Mouse (Mus musculus) layer of hippocampus, postnatal 10 days (tissue): ENCODE measurements around the gene Ciita. TPM values are rescaled to one million over a fixed set of nuclear protein-coding genes. Genes with fewer than 3 reads are reported as not detected.
A peak's percentile ranks its signal among the peaks of the same experiment; 100 is the strongest.

ENCODE experiments used
- DNase-seq, 2 experiments: peaks; one replicate each; pipeline ENCODE4 v3.0.0; 2021; ENCODE audit warnings: low spot score in 2 of 2
- long read RNA-seq: library from polyadenylated mRNA; stranded (forward); transcript quantifications from one replicate; pipeline ENCODE4 v2.0.0, GENCODE M21; 2023
- total RNA-seq, 2 experiments: library from RNA; stranded (reverse); gene quantifications; 2 replicates each; pipeline ENCODE4 v1.2.3; 2021

Ciita gene
- under 1 TPM; 0.07 to 0.16 TPM for total RNA-seq
- long read RNA-seq: 0 reads

GRCm38 (mm10) chr16:10479857-10480256, at the start of gene Ciita:
Ciita (plus strand) TSS chr16:10480059.
- DNase-seq: no peak

GRCm38 (mm10) chr16:10431911-10432310, 47.9 kb upstream of the Ciita start:
- DNase-seq: no peak

DNA sequence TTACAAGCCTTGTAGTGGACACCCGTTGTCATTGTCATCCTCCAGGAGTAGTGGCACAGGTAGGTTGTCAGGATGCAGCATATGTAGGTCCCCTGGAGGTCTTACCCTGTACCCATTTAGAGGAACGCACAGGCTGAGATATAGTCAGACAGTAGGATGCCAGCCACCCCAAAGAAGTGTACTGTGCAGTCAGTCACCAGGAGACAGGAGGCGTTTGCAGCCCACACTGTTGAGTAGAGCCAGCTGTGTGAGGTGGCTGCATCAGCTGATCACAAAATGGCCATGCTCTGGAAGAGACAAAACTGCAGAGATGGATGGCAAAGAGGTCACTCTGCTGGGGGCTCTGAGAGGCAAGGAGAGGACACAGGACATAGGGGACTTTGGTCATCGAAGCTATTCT, 47.5 kb upstream of the Ciita start:
- DNase-seq: no peak

DNA sequence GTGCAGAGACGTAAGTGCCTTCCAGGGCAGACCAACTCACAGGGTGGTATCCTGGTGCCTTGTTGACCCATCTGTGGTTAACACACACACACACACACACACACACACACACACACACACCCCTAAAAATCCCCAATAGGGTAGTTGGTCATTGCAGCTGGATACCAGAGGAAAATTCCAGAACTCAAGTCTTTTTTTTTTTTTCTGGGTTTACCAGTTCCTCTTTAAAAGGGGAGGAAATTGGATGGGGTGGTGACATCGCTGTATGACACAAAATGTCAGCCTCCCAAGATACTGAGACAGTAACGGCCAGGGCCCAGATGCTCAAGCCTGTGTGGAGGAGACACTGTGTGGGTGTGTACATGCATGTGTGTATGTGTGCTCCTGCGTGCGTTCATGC, 46.5 kb upstream of the Ciita start:
- no peak for DNase-seq

GRCm38 (mm10) chr16:10436166-10436565, 43.7 kb upstream of the Ciita start:
- DNase-seq: no peak

- DNase-seq: no peak
Observed at GRCm38 (mm10) chr16:10438055-10438454, 41.8 kb upstream of the Ciita start.

GRCm38 (mm10) chr16:10441328-10441727, 38.5 kb upstream of the Ciita start:
- DNase-seq: no peak

DNA sequence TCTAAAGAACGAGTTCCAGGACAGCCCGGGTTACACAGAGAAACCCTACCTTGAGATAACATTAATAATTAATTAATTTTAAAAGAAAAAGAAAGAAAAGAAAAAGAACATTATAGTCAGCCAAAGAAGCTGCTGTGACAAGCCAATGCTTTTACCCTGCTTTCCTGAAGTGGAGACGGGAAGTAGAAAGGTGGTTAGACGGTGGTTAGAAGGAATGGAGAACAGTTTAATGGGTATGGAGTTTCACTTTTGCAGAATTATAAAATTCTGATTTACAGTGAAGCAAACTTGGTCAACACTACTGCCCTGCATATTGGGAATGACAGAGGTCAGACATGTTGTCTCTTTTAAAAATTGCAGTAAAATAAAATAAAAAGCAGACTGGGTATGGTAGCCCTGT, 38.1 kb upstream of the Ciita start:
- no peak for DNase-seq

DNA sequence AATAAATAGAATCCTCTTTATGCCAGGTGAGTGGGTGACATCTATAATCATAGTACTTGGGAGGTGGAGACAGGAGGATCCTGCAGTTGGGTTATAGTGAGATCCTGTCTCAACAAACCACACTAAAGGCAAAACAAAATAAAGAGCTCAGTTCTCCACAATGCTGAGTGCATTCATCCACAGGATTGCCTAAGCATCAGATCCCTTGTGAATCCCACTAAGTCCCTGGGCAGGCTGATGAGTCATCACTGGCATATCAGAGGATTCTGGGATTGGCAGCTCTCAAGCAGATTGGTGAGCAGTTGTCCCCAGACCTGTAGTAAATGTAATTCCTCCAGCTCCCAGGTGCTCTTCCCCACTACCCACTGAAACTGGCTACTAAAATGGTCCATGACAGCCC, 36.1 kb upstream of the Ciita start:
- DNase-seq: no peak

DNA sequence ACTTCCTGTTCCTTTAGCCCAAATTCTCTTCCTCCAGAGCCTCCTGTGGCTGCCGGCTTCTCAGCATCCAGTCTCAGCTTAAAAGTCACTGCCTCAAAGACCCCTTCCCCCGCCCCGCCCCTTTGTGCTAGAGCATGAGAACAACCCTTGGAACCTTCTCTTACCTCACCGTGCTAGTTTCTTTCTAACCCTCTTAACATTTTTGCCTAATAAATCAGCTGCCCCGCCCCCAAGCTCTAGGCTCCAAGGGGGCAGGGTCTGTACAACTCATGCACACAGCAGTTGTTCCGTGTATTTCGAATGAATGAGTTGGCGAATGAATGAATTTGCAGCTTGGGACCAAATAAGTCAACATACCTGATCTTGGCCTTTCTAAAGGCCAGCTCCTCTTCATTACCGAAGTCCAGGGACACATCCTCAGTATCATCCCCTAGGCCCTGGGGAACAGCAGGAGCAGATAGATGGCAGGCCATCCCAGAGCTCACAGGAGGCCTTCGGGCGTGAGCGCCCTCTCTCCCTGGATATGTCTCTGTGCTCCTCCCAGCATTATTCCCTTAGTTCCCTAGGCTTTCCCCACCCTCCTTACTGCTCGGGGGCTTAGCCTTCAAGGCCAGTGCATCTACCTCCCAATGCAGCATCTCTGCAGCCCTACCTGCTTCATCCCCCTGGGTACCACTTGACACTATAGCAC, 33.1 kb upstream of the Ciita start:
- DNase-seq: no peak

GRCm38 (mm10) chr16:10447264-10447594, 32.6 kb upstream of the Ciita start, which contains the start of gene Tvp23a:
Tvp23a (minus strand) TSS chr16:10447362.
- DNase-seq: peak; percentile 84 to 90

GRCm38 (mm10) chr16:10447781-10448180, 32.1 kb upstream of the Ciita start:
- no peak for DNase-seq

DNA sequence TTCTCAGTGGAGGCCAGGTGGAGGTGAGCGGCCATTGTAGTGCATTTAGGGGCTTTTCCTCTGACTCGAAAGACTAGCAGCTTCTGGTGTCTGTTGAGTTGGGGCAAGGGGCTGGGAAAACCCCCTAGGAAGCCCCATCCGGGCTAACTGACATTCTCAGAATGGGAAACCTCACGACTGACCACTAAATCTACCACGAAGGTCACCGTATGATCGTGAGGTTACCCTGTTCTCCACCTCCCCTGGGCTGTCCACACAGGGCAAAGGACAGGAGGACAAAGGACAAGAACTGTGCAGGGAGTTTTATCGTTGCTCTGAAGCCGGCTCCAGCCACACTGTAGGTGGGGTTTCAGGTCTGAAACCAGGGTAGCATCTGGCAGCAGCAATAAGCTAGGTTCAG, 30.9 kb upstream of the Ciita start:
- no peak for DNase-seq

DNA sequence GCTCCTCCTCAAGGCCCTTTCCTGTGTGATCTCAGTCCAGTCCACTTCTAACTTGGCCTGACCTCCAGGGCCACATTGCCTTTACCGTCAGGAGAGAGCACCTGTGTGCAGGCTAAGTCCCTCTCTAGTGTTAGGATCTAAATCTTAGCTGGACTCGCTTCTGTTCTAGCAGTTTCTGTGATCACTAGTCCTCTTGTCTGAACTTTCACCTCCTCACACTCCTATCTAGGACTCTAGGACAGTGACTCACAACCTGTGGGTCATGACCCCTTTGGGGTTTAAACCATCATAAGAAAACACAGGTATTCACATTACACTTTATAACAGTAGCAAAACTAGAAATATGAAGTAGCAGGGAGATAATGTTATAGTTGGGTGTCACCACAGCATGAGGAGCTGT, 28.0 kb upstream of the Ciita start:
- no peak for DNase-seq

DNA sequence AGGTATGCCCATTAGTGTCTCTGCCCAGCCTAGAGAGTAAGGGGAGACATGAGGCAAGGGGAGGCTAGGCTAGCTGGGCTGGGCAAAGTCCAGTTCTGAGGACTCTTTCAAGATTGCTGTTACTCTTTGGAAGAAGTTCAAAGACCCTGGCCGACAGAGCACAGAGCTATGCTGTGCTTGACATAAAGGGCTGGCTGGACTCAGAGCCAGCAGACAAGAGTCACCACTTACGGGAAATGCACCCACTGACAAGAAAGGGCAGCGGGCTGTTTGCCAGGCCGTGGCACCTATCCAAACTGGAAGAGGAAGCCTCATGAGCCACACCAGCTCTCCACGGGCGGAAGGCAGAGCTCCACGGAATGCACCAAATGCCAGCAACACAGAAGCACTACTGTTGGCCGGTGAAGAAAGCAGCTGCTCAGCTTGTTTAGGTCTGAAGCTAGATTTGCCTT, 27.4 kb upstream of the Ciita start:
- DNase-seq: peak; percentile 86 to 88

GRCm38 (mm10) chr16:10453872-10454582, 25.8 kb upstream of the Ciita start:
- no peak for DNase-seq

DNA sequence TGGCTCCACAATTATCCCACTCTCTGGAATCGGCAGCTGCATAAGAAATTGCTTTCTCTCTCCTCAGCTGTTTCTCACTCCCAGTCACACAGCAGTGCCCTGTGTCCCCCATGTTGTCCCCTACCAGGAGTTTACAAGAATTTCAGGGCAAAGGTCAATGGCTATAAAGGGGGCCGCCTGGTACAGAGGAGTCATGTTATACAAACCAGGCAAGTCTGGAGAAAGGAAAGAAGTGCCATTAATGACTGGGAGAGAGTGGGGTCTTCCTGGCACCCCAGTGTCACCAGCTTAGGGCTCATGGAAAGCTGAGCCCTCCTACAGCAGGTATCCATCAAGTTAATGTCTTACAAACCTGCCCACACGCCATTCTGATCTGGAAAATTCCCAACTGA, 25.3 kb upstream of the Ciita start:
- DNase-seq: no peak

DNA sequence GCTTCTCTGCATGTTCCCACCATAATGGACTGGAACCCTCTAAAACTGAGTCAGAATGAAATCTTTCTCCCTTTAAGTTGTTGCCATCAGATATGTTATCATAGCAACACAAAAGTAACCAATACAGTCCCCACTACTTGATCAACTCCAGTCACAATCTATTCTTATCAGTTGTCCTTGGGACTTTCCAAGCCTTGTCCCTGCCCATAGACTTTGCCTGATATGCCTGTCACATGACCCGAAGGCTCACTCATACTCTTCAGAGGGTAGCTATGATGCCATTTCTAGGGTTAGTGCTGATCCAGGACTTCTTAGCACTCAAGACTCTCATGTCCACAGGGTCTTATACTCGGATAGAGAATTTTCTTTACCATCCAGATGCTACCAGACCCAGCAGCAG, 19.7 kb upstream of the Ciita start:
- DNase-seq: no peak

DNA sequence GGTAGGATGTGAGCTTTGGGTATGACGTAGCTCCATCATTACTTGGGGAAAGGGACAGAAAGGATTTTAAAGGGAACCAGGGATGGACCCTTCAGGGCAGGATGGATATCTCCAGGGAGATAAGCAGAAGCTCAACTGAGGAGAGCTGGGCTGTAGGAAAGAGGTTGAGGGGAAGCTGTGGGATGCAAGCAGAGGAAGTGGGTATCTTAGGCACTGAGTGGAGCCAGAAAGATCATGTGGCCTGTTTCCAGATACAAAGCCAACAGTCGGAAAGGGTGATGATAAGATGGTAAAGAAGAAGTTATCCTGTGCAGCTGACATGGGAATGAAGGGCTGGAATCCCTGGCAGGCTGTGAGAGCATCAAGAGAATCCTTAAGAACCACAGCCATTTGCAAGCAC, 18.7 kb upstream of the Ciita start:
- DNase-seq: no peak

- no peak for DNase-seq
Observed at GRCm38 (mm10) chr16:10465011-10465681, 14.7 kb upstream of the Ciita start.

DNA sequence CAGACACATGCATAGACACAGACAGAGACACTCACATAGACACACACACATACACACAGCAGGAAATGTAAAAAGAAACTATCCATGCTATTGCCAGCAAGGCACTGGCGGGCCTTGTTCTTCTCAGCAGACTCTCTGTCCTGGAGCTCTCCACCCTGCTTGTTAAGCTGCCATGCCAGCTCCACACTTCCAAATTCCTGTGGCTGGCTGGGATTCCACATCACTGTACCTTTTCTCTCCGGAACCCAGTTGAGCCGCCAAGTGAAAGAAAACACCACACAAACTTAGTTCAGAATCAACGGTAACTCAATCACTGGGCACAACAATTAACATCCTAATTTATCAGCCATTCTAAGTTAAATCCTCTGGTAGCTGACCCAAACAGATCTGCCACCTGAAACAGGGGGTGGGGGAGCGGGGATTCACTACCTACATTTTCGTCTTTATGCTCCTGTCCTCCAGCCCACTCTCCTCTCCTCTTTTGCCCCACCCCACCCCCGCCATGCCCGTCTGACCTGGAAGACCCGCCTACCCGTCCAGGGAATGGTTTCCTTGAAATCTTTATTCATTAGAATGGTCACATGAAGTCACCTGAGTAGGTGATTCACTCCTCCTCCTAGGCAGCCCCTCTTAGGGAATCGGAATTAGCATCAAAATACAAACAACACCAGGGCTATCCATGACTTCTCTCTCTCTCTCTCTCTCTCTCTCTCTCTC, 12.3 kb upstream of the Ciita start:
- no peak for DNase-seq

DNA sequence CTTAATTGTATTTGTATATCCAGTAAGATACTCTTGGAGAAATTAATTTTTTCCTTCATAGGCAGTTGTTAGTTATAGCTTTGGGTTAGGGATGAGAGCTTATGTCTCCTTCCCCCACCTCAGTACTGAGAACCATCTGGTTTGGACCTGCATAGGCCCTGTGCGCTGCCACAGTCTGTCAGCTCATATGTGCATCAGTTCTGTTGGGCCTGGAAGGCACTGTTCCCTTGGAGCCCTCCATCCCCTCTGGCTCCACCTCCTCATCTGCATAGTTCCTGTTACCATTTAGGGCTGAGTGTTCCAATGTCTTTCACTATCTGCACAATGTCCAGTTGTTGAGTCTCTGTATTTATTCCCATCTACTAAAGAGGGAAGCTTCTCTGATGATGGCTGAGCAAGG, 11.7 kb upstream of the Ciita start:
- peak; percentile 31 to 49 for DNase-seq
